Mouse (Mus musculus): ENCODE data around the gene Gucy2e. TPM values are rescaled to one million over a fixed set of nuclear protein-coding genes. Genes with fewer than 3 reads are reported as not detected.

Gene Gucy2e
- polyA plus RNA-seq, 1 experiment: not detected

DNA sequence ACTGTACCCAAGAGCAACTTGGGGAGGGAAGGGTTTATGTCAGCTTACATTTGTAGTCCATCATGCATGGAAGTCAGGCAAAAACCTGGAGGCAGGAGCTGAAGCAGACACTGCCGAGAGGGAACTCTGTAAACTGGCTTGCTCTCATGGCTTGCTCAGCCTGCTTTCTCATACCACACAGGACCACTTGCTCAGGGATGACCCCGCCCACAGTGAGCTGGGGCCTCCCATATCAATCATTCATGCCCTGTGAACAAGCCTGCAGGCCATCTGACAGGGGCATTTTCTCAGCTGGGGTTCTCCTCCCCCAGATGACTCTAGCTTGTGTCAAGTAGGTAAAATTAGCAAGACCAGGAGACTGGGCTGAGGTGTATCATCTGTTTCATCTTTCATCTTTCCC lies 27.4 kb upstream of the Gucy2e start:
- Histone ChIP-seq H3K4me3 (replicated peaks; ENCODE audit: extremely low read depth, low read depth, low read length) (no peak overlapping the region), H3K4me1 (ENCODE audit: control insufficient read depth, insufficient read depth, low read length) (no peaks in the 10 kb centered on the region)
- no peak for DNase-seq
- WGBS: 51% methylated on average over 2 of the region's 2 CpGs
- TF ChIP-seq POLR2A (IDR thresholded peaks at IDR 0.05; ENCODE audit: borderline replicate concordance, extremely low read depth, low read depth, low read length): no peak
- no peak for TF ChIP-seq CTCF (IDR thresholded peaks at IDR 0.05; ENCODE audit: insufficient read depth, low read length)

DNA sequence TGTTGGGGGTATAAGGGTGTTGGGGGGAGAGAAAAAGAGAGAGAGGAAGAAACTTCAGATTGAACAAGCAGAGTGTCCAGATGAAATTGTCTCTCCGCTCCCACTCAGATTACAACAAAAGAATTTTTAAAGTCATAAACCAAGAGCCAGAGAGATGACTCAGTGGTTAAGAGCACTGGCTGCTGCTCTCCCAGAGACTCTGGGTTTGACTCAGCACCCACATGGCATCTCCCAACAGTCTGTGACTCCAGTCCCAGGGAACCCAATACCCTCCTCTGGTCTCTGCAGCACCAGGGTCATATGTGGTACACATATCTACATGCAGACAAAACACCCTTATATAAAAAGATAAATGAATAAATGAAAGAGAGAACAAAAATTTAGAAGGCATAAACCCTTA lies 23.3 kb upstream of the Gucy2e start:
- 93% methylated on average over 1 of the region's 1 CpGs for WGBS
- TF ChIP-seq POLR2A (IDR thresholded peaks at IDR 0.05; ENCODE audit: borderline replicate concordance, extremely low read depth, low read depth, low read length): no peak
- no peak for TF ChIP-seq CTCF (IDR thresholded peaks at IDR 0.05; ENCODE audit: insufficient read depth, low read length)
- H3K4me3 ChIP-seq (replicated peaks; ENCODE audit: extremely low read depth, low read depth, low read length): no peak overlapping the region

DNA sequence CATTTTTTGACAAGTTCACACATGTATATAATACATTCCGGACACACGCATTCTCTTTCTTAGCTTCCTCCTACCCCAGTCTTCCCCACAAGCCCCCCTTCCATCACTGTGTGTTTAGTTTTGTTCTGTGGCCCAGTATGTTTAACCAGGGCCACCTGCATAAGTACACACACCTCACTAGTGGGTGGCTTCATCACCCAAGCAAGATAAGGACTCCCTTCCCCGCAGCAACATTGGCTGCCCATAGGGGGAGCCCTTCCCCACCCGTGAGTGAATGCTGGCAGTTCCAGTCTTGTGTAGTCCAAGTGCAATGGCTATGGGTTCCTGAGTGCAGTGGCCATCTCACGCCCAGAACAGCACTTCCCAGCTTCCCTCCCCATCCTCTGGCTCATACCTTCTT lies 21.5 kb upstream of the Gucy2e start:
- peak; percentile 21 for DNase-seq
- 52% methylated on average over 5 of the region's 5 CpGs for WGBS
- H3K4me1 ChIP-seq (ENCODE audit: control insufficient read depth, insufficient read depth, low read length): no peaks in the 10 kb centered on the region
- TF ChIP-seq POLR2A (IDR thresholded peaks at IDR 0.05; ENCODE audit: borderline replicate concordance, extremely low read depth, low read depth, low read length) (no peak), CTCF (IDR thresholded peaks at IDR 0.05; ENCODE audit: insufficient read depth, low read length) (peak; percentile 90)
- H3K4me3 ChIP-seq (replicated peaks; ENCODE audit: extremely low read depth, low read depth, low read length): no peak overlapping the region

More for the DNA sequence above, 23.3 kb upstream of the Gucy2e start:
- DNase-seq: no peak
- H3K4me1 ChIP-seq (ENCODE audit: control insufficient read depth, insufficient read depth, low read length): no peaks in the 10 kb centered on the region

- Histone ChIP-seq H3K4me1 (ENCODE audit: control insufficient read depth, insufficient read depth, low read length) (no peaks in the 10 kb centered on the region), H3K4me3 (replicated peaks; ENCODE audit: extremely low read depth, low read depth, low read length) (peak overlapping the region; percentile 37)
- 42% methylated on average over 4 of the region's 4 CpGs for WGBS
- DNase-seq: no peak
- no peak for TF ChIP-seq CTCF (IDR thresholded peaks at IDR 0.05; ENCODE audit: insufficient read depth, low read length)
Measured at GRCm38 (mm10) chr11:69257807-69258206, 21.0 kb upstream of the Gucy2e start.

- H3K4me3 ChIP-seq (replicated peaks; ENCODE audit: extremely low read depth, low read depth, low read length): no peak overlapping the region
- 58% methylated on average over 2 of the region's 2 CpGs for WGBS
- H3K4me1 ChIP-seq (ENCODE audit: control insufficient read depth, insufficient read depth, low read length): no peaks in the 10 kb centered on the region
- DNase-seq: no peak
- TF ChIP-seq POLR2A (IDR thresholded peaks at IDR 0.05; ENCODE audit: borderline replicate concordance, extremely low read depth, low read depth, low read length) (no peak), CTCF (IDR thresholded peaks at IDR 0.05; ENCODE audit: insufficient read depth, low read length) (no peak)
Measured at GRCm38 (mm10) chr11:69257072-69257471, 20.2 kb upstream of the Gucy2e start.

- WGBS: 81% methylated on average over 5 of the region's 5 CpGs
- no peak for TF ChIP-seq POLR2A (IDR thresholded peaks at IDR 0.05; ENCODE audit: borderline replicate concordance, extremely low read depth, low read depth, low read length)
- no peak for TF ChIP-seq CTCF (IDR thresholded peaks at IDR 0.05; ENCODE audit: insufficient read depth, low read length)
- no peak overlapping the region for H3K4me3 ChIP-seq (replicated peaks; ENCODE audit: extremely low read depth, low read depth, low read length)
- no peak for DNase-seq
- H3K4me1 ChIP-seq (ENCODE audit: control insufficient read depth, insufficient read depth, low read length): no peaks in the 10 kb centered on the region
Measured at GRCm38 (mm10) chr11:69254808-69255207, 18.0 kb upstream of the Gucy2e start.

GRCm38 (mm10) chr11:69253131-69253530 lies 16.3 kb upstream of the Gucy2e start:
- TF ChIP-seq POLR2A (IDR thresholded peaks at IDR 0.05; ENCODE audit: borderline replicate concordance, extremely low read depth, low read depth, low read length): no peak
- no peak for TF ChIP-seq CTCF (IDR thresholded peaks at IDR 0.05; ENCODE audit: insufficient read depth, low read length)
- Histone ChIP-seq H3K4me3 (replicated peaks; ENCODE audit: extremely low read depth, low read depth, low read length) (no peak overlapping the region), H3K4me1 (ENCODE audit: control insufficient read depth, insufficient read depth, low read length) (no peaks in the 10 kb centered on the region)
- 39% methylated on average over 9 of the region's 9 CpGs for WGBS
- DNase-seq: no peak

DNA sequence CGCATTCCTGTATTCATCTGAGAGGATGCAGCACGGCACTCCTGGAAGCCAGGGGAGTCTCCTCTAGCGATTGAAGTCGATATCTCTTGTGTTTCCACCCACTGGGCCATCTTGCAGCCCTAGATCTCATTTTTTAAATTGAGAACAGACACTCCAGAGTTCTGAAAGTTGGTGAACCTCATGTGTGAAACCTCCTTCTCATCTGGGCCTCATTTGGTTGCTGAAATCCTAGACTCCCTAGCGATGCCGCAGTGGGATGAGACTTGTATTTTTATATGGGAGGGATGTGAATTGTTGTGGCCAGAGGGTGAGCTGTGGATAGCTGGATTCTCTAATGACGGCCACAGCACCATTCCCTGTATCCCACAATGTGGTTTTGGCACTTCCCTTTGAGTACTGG lies 15.1 kb upstream of the Gucy2e start:
- no peak for DNase-seq
- 84% methylated on average over 7 of the region's 7 CpGs for WGBS
- TF ChIP-seq POLR2A (IDR thresholded peaks at IDR 0.05; ENCODE audit: borderline replicate concordance, extremely low read depth, low read depth, low read length): no peak
- TF ChIP-seq CTCF (IDR thresholded peaks at IDR 0.05; ENCODE audit: insufficient read depth, low read length): no peak
- H3K4me1 ChIP-seq (ENCODE audit: control insufficient read depth, insufficient read depth, low read length): no peaks in the 10 kb centered on the region
- no peak overlapping the region for H3K4me3 ChIP-seq (replicated peaks; ENCODE audit: extremely low read depth, low read depth, low read length)

DNA sequence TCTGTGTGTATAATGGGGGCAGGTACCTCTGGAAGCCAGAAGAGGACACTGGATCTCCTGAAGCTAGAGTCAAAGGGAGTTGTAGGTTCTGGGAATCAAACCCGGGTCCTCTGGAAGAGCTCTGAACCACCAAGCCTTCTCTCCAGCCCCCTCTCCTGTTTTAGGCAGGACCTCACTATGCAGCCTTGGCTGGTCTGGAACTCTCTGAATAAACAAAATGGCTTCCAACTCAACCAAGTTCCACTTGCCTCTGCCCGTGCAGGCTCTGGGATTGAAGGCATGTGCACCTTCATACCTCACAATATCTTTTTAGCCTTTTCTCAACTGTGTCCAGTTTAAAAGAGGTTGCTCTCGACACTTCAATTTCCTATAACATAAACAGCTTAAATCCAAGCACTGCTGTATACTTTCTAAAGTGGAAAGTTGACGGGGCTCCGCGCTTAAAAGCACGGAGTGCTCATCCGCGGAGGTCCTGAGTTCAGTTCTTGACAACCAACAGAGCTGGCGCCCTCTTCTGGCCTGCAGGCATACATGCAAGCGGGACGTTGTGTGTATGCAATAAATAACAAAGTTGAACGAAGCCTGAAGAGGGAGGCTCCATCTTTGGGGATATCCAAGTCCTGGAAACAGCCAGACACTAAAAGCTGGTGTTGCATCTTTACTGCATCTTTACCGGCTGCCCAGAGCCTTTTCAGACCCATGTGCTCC lies 14.5 kb upstream of the Gucy2e start:
- DNase-seq: no peak
- H3K4me1 ChIP-seq (ENCODE audit: control insufficient read depth, insufficient read depth, low read length): no peaks in the 10 kb centered on the region
- TF ChIP-seq CTCF (IDR thresholded peaks at IDR 0.05; ENCODE audit: insufficient read depth, low read length) (peak; percentile 54; the same call in 1 of the 2 replicates), POLR2A (IDR thresholded peaks at IDR 0.05; ENCODE audit: borderline replicate concordance, extremely low read depth, low read depth, low read length) (no peak)
- WGBS: 61% methylated on average over 14 of the region's 14 CpGs
- H3K4me3 ChIP-seq (replicated peaks; ENCODE audit: extremely low read depth, low read depth, low read length): no peak overlapping the region

GRCm38 (mm10) chr11:69250106-69250505 lies 13.3 kb upstream of the Gucy2e start:
- H3K4me3 ChIP-seq (replicated peaks; ENCODE audit: extremely low read depth, low read depth, low read length): no peak overlapping the region
- DNase-seq: no peak
- TF ChIP-seq CTCF (IDR thresholded peaks at IDR 0.05; ENCODE audit: insufficient read depth, low read length) (no peak), POLR2A (IDR thresholded peaks at IDR 0.05; ENCODE audit: borderline replicate concordance, extremely low read depth, low read depth, low read length) (no peak)
- WGBS: 81% methylated on average over 5 of the region's 5 CpGs
- no peaks in the 10 kb centered on the region; the same call in 1 of the 2 replicates for H3K4me1 ChIP-seq (ENCODE audit: control insufficient read depth, insufficient read depth, low read length)
